Mouse (Mus musculus): ENCODE data around the gene Mpi.

- TF ChIP-seq CTCF (conservative IDR thresholded peaks at IDR 0.05 in 1 of 2, IDR thresholded peaks at IDR 0.05 in 1 of 2; ENCODE audit: low read depth in 2 of 2, low read length in 2 of 2) (no peak), JUN (IDR thresholded peaks at IDR 0.05; ENCODE audit: insufficient read depth, low read depth, low read length) (no peak), ELF1 (IDR thresholded peaks at IDR 0.05; ENCODE audit: low read depth, low read length) (no peak), EP300 (IDR thresholded peaks at IDR 0.05; ENCODE audit: low read length) (no peak), CHD1 (IDR thresholded peaks at IDR 0.05; ENCODE audit: low read depth, low read length) (no peak), TBP (conservative IDR thresholded peaks at IDR 0.05; ENCODE audit: low read depth, low read length) (no peak), NRF1 (IDR thresholded peaks at IDR 0.05; ENCODE audit: low read depth, low read length) (no peak), GABPA (IDR thresholded peaks at IDR 0.05; ENCODE audit: insufficient replicate concordance, low read depth, low read length) (no peak), KAT2A (IDR thresholded peaks at IDR 0.05; ENCODE audit: insufficient replicate concordance, low read length) (no peak), MAZ (IDR thresholded peaks at IDR 0.05; ENCODE audit: low read depth, low read length) (no peak), POLR2AphosphoS2 (IDR thresholded peaks at IDR 0.05; ENCODE audit: low read depth, low read length) (no peak), POLR2A (IDR thresholded peaks at IDR 0.05; ENCODE audit: low read depth, low read length) (no peak), RCOR1 (conservative IDR thresholded peaks at IDR 0.05; ENCODE audit: low read depth, low read length) (no peak)
Measured at GRCm38 (mm10) chr9:57504891-57505290, 47.7 kb downstream of the Mpi start.
